Mouse (Mus musculus) myocyte (in vitro differentiated cells): ENCODE results near the gene Zdhhc18. TPM values are rescaled to one million over a fixed set of nuclear protein-coding genes. Genes with fewer than 3 reads are reported as not detected.
A peak's percentile ranks its signal among the peaks of the same experiment; 100 is the strongest.

Experiments
- H3K27me3 ChIP-seq: one replicate; pipeline ENCODE4 v1.6.1; 2011; ENCODE audit not compliant: control insufficient read depth, insufficient read depth, insufficient read length
- H3K36me3 ChIP-seq: one replicate; pipeline ENCODE4 v1.6.1; 2011; ENCODE audit not compliant: control insufficient read depth, insufficient read depth
- H3K4me2 ChIP-seq: one replicate; pipeline ENCODE4 v1.6.1; 2011; ENCODE audit warnings: low read depth, control low read depth
- H3K4me3 ChIP-seq: one replicate; pipeline ENCODE4 v1.5.1; 2011; ENCODE audit warnings: mild to moderate bottlenecking, control low read depth, moderate library complexity
- H3K79me2 ChIP-seq: one replicate; pipeline ENCODE4 v1.6.1; 2011; ENCODE audit not compliant: control insufficient read depth, insufficient read depth
- H3ac ChIP-seq: one replicate; pipeline ENCODE4 v1.6.1; 2011; ENCODE audit not compliant: control insufficient read depth, insufficient read length
- CEBPB ChIP-seq: IDR thresholded peaks from 2 replicates; pipeline ENCODE4 v1.6.1; 2011; ENCODE audit warnings: mild to moderate bottlenecking, moderate library complexity; ENCODE audit not compliant: poor library complexity, insufficient read depth, severe bottlenecking
- E2F4 ChIP-seq: IDR thresholded peaks from one replicate; pipeline ENCODE4 v1.6.1; 2011; ENCODE audit warnings: mild to moderate bottlenecking, control low read depth, moderate library complexity; ENCODE audit not compliant: insufficient read depth
- MAX ChIP-seq: IDR thresholded peaks from one replicate; pipeline ENCODE4 v1.6.1; 2011; ENCODE audit warnings: low read depth, mild to moderate bottlenecking, control low read depth
- MYOD1 ChIP-seq, 3 experiments: IDR thresholded peaks; one replicate each; pipeline ENCODE4 v1.6.1; 2011; ENCODE audit warnings: control low read depth in 2 of 3, low read depth in 2 of 3, mild to moderate bottlenecking in 2 of 3, moderate library complexity in 1 of 3; ENCODE audit not compliant: insufficient read length in 2 of 3, control insufficient read depth in 1 of 3
- MYOG ChIP-seq, 3 experiments: IDR thresholded peaks; one replicate each; pipeline ENCODE4 v1.6.1; 2011; ENCODE audit warnings: control low read depth in 2 of 3, low read depth in 2 of 3, mild to moderate bottlenecking in 2 of 3; ENCODE audit not compliant: insufficient read length in 2 of 3, control insufficient read depth in 1 of 3, insufficient read depth in 1 of 3
- POLR2A ChIP-seq: IDR thresholded peaks from one replicate; pipeline ENCODE4 v1.6.1; 2011; ENCODE audit warnings: low read depth, mild to moderate bottlenecking, control low read depth, moderate library complexity; ENCODE audit not compliant: insufficient read length
- POLR2AphosphoS2 ChIP-seq: IDR thresholded peaks from one replicate; pipeline ENCODE4 v1.6.1; 2011; ENCODE audit warnings: low read depth, control low read depth; ENCODE audit not compliant: insufficient read length
- REST ChIP-seq: IDR thresholded peaks from one replicate; pipeline ENCODE4 v1.6.1; 2011; ENCODE audit warnings: mild to moderate bottlenecking, control low read depth, moderate library complexity; ENCODE audit not compliant: insufficient read depth, insufficient read length
- SRF ChIP-seq: IDR thresholded peaks from one replicate; pipeline ENCODE4 v1.6.1; 2011; ENCODE audit warnings: low read depth; ENCODE audit not compliant: control insufficient read depth, insufficient read length
- TCF12 ChIP-seq: IDR thresholded peaks from one replicate; pipeline ENCODE4 v1.6.1; 2011; ENCODE audit warnings: mild to moderate bottlenecking, control low read depth; ENCODE audit not compliant: poor library complexity, insufficient read depth, severe bottlenecking
- TCF3 ChIP-seq: IDR thresholded peaks from one replicate; pipeline ENCODE4 v1.6.1; 2011; ENCODE audit warnings: low read depth, control low read depth; ENCODE audit not compliant: insufficient read length
- USF1 ChIP-seq: IDR thresholded peaks from one replicate; pipeline ENCODE4 v1.6.1; 2011; ENCODE audit warnings: low read depth, mild to moderate bottlenecking, control low read depth, moderate library complexity
- polyA plus RNA-seq: library from polyadenylated mRNA; unstranded; fragments of >200 nt; fragmentation: generic; extraction: Trizol; gene quantifications from one replicate; pipeline ENCODE4 v1.2.1, GENCODE M21; 2012; ENCODE audit warnings: missing spikeins

The Zdhhc18 gene
- 14.3 TPM for polyA plus RNA-seq

GRCm38 (mm10) chr4:133649989-133650699, at the start of gene Zdhhc18:
Gene Zdhhc18 (minus strand): TSS chr4:133650154.
- H3K79me2 ChIP-seq, result no peaks in the 10 kb centered on the region
- H3K27me3 ChIP-seq, result no peaks in the 10 kb centered on the region
- no peak within 1 kb of the TSS for H3K4me3 ChIP-seq
- no peaks in the 10 kb centered on the region for H3K36me3 ChIP-seq
- H3ac ChIP-seq, result no peak within 1 kb of the TSS
- peak within 1 kb of the TSS; percentile 39 for H3K4me2 ChIP-seq
- TF ChIP-seq TCF3, result no peak
- TF ChIP-seq TCF12, result no peak
- TF ChIP-seq E2F4, result no peak
- no peak for TF ChIP-seq CEBPB
- no peak for TF ChIP-seq REST
- TF ChIP-seq USF1, result no peak
- no peak for TF ChIP-seq MYOG (IDR thresholded peaks at IDR 0.05; ENCODE audit: control insufficient read depth in 1 of 3, insufficient read depth in 1 of 3, insufficient read length in 2 of 3, low read depth in 2 of 3)
- no peak for TF ChIP-seq MAX
- no peak for TF ChIP-seq MYOD1 (IDR thresholded peaks at IDR 0.05; ENCODE audit: control insufficient read depth in 1 of 3, insufficient read length in 2 of 3, low read depth in 2 of 3)
- no peak for TF ChIP-seq POLR2A
- no peak for TF ChIP-seq SRF
- no peak for TF ChIP-seq POLR2AphosphoS2

GRCm38 (mm10) chr4:133695363-133695762, 45.4 kb upstream of the Zdhhc18 start:
- Histone ChIP-seq H3K4me2 (no peak overlapping the region), H3ac (no peak overlapping the region), H3K27me3 (no peaks in the 10 kb centered on the region), H3K4me3 (no peak overlapping the region), H3K79me2 (peaks cover 19% of the 10 kb centered on the region), H3K36me3 (peaks cover 37% of the 10 kb centered on the region)
- TF ChIP-seq POLR2A (no peak), MYOG (IDR thresholded peaks at IDR 0.05; ENCODE audit: control insufficient read depth in 1 of 3, insufficient read depth in 1 of 3, insufficient read length in 2 of 3, low read depth in 2 of 3) (no peak), SRF (no peak), E2F4 (no peak), MYOD1 (IDR thresholded peaks at IDR 0.05; ENCODE audit: control insufficient read depth in 1 of 3, insufficient read length in 2 of 3, low read depth in 2 of 3) (no peak), TCF3 (no peak)

- H3K79me2 ChIP-seq, result no peaks in the 10 kb centered on the region
Measured at GRCm38 (mm10) chr4:133690252-133690651, 40.3 kb upstream of the Zdhhc18 start.

GRCm38 (mm10) chr4:133688417-133689067, 38.6 kb upstream of the Zdhhc18 start:
- TF ChIP-seq MYOD1 (IDR thresholded peaks at IDR 0.05; ENCODE audit: control insufficient read depth in 1 of 3, insufficient read length in 2 of 3, low read depth in 2 of 3), result no peak
- no peak for TF ChIP-seq POLR2AphosphoS2
- no peak for TF ChIP-seq POLR2A
- no peaks in the 10 kb centered on the region for H3K79me2 ChIP-seq
- no peak overlapping the region for H3K4me2 ChIP-seq
- no peaks in the 10 kb centered on the region for H3K27me3 ChIP-seq
- H3K4me3 ChIP-seq, result no peak overlapping the region
- no peak overlapping the region for H3ac ChIP-seq
- peaks cover 84% of the 10 kb centered on the region for H3K36me3 ChIP-seq

More at GRCm38 (mm10) chr4:133690252-133690651, 40.3 kb upstream of the Zdhhc18 start:
- H3K4me3 ChIP-seq, result no peak overlapping the region
- peaks cover 80% of the 10 kb centered on the region for H3K36me3 ChIP-seq
- no peak overlapping the region for H3K4me2 ChIP-seq
- TF ChIP-seq TCF3 (no peak), USF1 (no peak), CEBPB (no peak), POLR2A (no peak), MAX (no peak), MYOG (IDR thresholded peaks at IDR 0.05; ENCODE audit: control insufficient read depth in 1 of 3, insufficient read depth in 1 of 3, insufficient read length in 2 of 3, low read depth in 2 of 3) (no peak), POLR2AphosphoS2 (no peak)
- no peaks in the 10 kb centered on the region for H3K27me3 ChIP-seq
- H3ac ChIP-seq, result no peak overlapping the region

GRCm38 (mm10) chr4:133687126-133687525, 37.2 kb upstream of the Zdhhc18 start:
- H3K27me3 ChIP-seq, result no peaks in the 10 kb centered on the region
- peaks cover 84% of the 10 kb centered on the region for H3K36me3 ChIP-seq
- H3ac ChIP-seq, result no peak overlapping the region
- TF ChIP-seq MAX (no peak), TCF12 (no peak), E2F4 (no peak), MYOG (IDR thresholded peaks at IDR 0.05; ENCODE audit: control insufficient read depth in 1 of 3, insufficient read depth in 1 of 3, insufficient read length in 2 of 3, low read depth in 2 of 3) (no peak), POLR2A (no peak), USF1 (no peak), MYOD1 (IDR thresholded peaks at IDR 0.05; ENCODE audit: control insufficient read depth in 1 of 3, insufficient read length in 2 of 3, low read depth in 2 of 3) (no peak), CEBPB (no peak), TCF3 (no peak), REST (no peak), POLR2AphosphoS2 (no peak), SRF (no peak)
- H3K4me3 ChIP-seq, result no peak overlapping the region
- no peaks in the 10 kb centered on the region for H3K79me2 ChIP-seq
- H3K4me2 ChIP-seq, result no peak overlapping the region
